Mouse (Mus musculus) forebrain, embryonic 12.5 days (tissue): ENCODE measurements around the gene Ccdc63. TPM values are rescaled to one million over a fixed set of nuclear protein-coding genes. Genes with fewer than 3 reads are reported as not detected.
"Not testable (repeated sequence)": the region's sequence is repeated elsewhere in the genome, so short reads cannot be mapped to it uniquely, and the experiment has no call there.

Experiments used
- ATAC-seq: fragments of 200-750 bp; cut with Nextera tagmentation; 2 replicates; pipeline ENCODE4 v1.8.0; 2017; ENCODE audit warnings: moderate TSS enrichment; ENCODE audit not compliant: low FRiP score
- H3K27ac ChIP-seq: fragments of 300-500 bp; sonication (generic); 2 replicates; pipeline ENCODE4 v1.5.1; 2016; ENCODE audit warnings: mild to moderate bottlenecking
- H3K27me3 ChIP-seq: fragments of 300-500 bp; sonication (generic); 2 replicates; pipeline ENCODE4 v1.6.1; 2016; ENCODE audit warnings: mild to moderate bottlenecking
- H3K36me3 ChIP-seq: fragments of 300-500 bp; sonication (generic); replicated peaks from 2 replicates; pipeline ENCODE4 v1.6.1; 2016; ENCODE audit warnings: mild to moderate bottlenecking
- H3K4me1 ChIP-seq: fragments of 300-500 bp; sonication (generic); 2 replicates; pipeline ENCODE4 v1.6.1; 2016
- H3K4me2 ChIP-seq: fragments of 300-500 bp; sonication (generic); 2 replicates; pipeline ENCODE4 v1.6.1; 2016; ENCODE audit warnings: mild to moderate bottlenecking, moderate library complexity
- H3K4me3 ChIP-seq: fragments of 300-500 bp; sonication (generic); replicated peaks from 2 replicates; pipeline ENCODE4 v1.5.1; 2016; ENCODE audit warnings: mild to moderate bottlenecking
- H3K9ac ChIP-seq: fragments of 300-500 bp; sonication (generic); 2 replicates; pipeline ENCODE4 v1.6.1; 2016; ENCODE audit warnings: mild to moderate bottlenecking
- H3K9me3 ChIP-seq: fragments of 300-500 bp; sonication (generic); 2 replicates; pipeline ENCODE4 v1.6.1; 2016
- WGBS: fragments of 180-500 bp; shearing (Covaris S2); methylation state at CpG from one replicate; pipeline ENCODE4 v1.1.7; 2016; 5-methylcytosine and 5-hydroxymethylcytosine counted together
- polyA plus RNA-seq: library from polyadenylated mRNA; unstranded; fragments of >200 nt; fragmentation: Nextera tagmentation; extraction: Ambion mirVana; gene quantifications from 2 replicates; pipeline ENCODE4 v1.2.1, GENCODE M21; 2016

The Ccdc63 gene
- polyA plus RNA-seq, 1 experiment from 2014 or later, result not detected

GRCm38 (mm10) chr5:122164011-122164410 lies 23.4 kb upstream of the Ccdc63 start:
- no peak overlapping the region for H3K4me3 ChIP-seq
- no peaks in the 10 kb centered on the region for H3K9me3 ChIP-seq
- no peaks in the 10 kb centered on the region for H3K27me3 ChIP-seq
- WGBS, result 90% methylated on average over 3 of the region's 3 CpGs
- peak overlapping the region; percentile 44 for H3K9ac ChIP-seq
- no peak overlapping the region for H3K4me2 ChIP-seq
- no peak for ATAC-seq
- 0 out of 2 replicates have a peak overlapping the region, but pooled peaks have one; percentile 13 for H3K27ac ChIP-seq
- H3K36me3 ChIP-seq, result peaks cover 66% of the 10 kb centered on the region
- peaks cover 85% of the 10 kb centered on the region for H3K4me1 ChIP-seq

- H3K4me3 ChIP-seq, result no peak overlapping the region
- no peak for ATAC-seq
- no peaks in the 10 kb centered on the region for H3K27me3 ChIP-seq
- peaks cover 58% of the 10 kb centered on the region for H3K36me3 ChIP-seq
- WGBS, result 70% methylated on average over 6 of the region's 6 CpGs
- H3K4me1 ChIP-seq, result peaks cover 85% of the 10 kb centered on the region
- no peak overlapping the region for H3K27ac ChIP-seq
- no peaks in the 10 kb centered on the region for H3K9me3 ChIP-seq
- no peak overlapping the region for H3K9ac ChIP-seq
- H3K4me2 ChIP-seq, result no peak overlapping the region
Measured at GRCm38 (mm10) chr5:122163194-122163593, 22.6 kb upstream of the Ccdc63 start.

- H3K27me3 ChIP-seq, result no peaks in the 10 kb centered on the region
- H3K4me3 ChIP-seq, result peak overlapping the region; percentile 91
- no peaks in the 10 kb centered on the region for H3K9me3 ChIP-seq
- peaks cover 28% of the 10 kb centered on the region for H3K36me3 ChIP-seq
- H3K9ac ChIP-seq, result peak overlapping the region; percentile 98
- peak overlapping the region; percentile 84 for H3K4me2 ChIP-seq
- ATAC-seq, result peak; percentile 56
- H3K27ac ChIP-seq, result peak overlapping the region; percentile 84
- H3K4me1 ChIP-seq, result peaks cover 59% of the 10 kb centered on the region
- 2% methylated on average over 41 of the region's 42 CpGs for WGBS
Measured at GRCm38 (mm10) chr5:122158557-122159515, 18.2 kb upstream of the Ccdc63 start.

- Histone ChIP-seq H3K9me3 (no peaks in the 10 kb centered on the region), H3K36me3 (peaks cover 20% of the 10 kb centered on the region), H3K27ac (peak within 1 kb of the TSS; percentile 84), H3K27me3 (no peaks in the 10 kb centered on the region), H3K4me2 (peak within 1 kb of the TSS; percentile 84), H3K4me1 (peaks cover 49% of the 10 kb centered on the region), H3K4me3 (peak within 1 kb of the TSS; percentile 91), H3K9ac (peak within 1 kb of the TSS; percentile 98)
- 1% methylated on average over 51 of the region's 54 CpGs for WGBS
- peak; percentile 94 for ATAC-seq
Measured at GRCm38 (mm10) chr5:122157827-122158381, 17.3 kb upstream of the Ccdc63 start, which contains the start of gene Ppp1cc. Gene Ppp1cc (plus strand): TSS chr5:122158278.

- H3K4me2 ChIP-seq, result no peak overlapping the region
- H3K9me3 ChIP-seq, result no peaks in the 10 kb centered on the region
- 85% methylated on average over 2 of the region's 2 CpGs for WGBS
- H3K27ac ChIP-seq, result no peak overlapping the region
- peaks cover 35% of the 10 kb centered on the region for H3K4me1 ChIP-seq
- no peak overlapping the region for H3K9ac ChIP-seq
- no peak for ATAC-seq
- H3K36me3 ChIP-seq, result peaks cover 8% of the 10 kb centered on the region; the same call in 1 of the 2 replicates
- no peak overlapping the region for H3K4me3 ChIP-seq
- no peaks in the 10 kb centered on the region for H3K27me3 ChIP-seq
Measured at GRCm38 (mm10) chr5:122156486-122156885, 15.9 kb upstream of the Ccdc63 start.

GRCm38 (mm10) chr5:122155613-122156012 lies 15.0 kb upstream of the Ccdc63 start:
- Histone ChIP-seq H3K9me3 (no peaks in the 10 kb centered on the region), H3K36me3 (no peaks in the 10 kb centered on the region), H3K4me1 (peaks cover 26% of the 10 kb centered on the region), H3K4me2 (no peak overlapping the region), H3K4me3 (no peak overlapping the region), H3K27me3 (no peaks in the 10 kb centered on the region), H3K27ac (no peak overlapping the region), H3K9ac (no peak overlapping the region)
- no peak for ATAC-seq

GRCm38 (mm10) chr5:122154782-122155181 lies 14.2 kb upstream of the Ccdc63 start:
- Histone ChIP-seq H3K4me2 (no peak overlapping the region), H3K27me3 (no peaks in the 10 kb centered on the region), H3K27ac (no peak overlapping the region), H3K4me3 (no peak overlapping the region), H3K9me3 (no peaks in the 10 kb centered on the region), H3K9ac (no peak overlapping the region), H3K36me3 (no peaks in the 10 kb centered on the region), H3K4me1 (peaks cover 18% of the 10 kb centered on the region)
- no peak for ATAC-seq
- 72% methylated on average over 3 of the region's 3 CpGs for WGBS

- no peaks in the 10 kb centered on the region for H3K36me3 ChIP-seq
Measured at GRCm38 (mm10) chr5:122154006-122154405, 13.4 kb upstream of the Ccdc63 start.

GRCm38 (mm10) chr5:122152508-122152907 lies 11.9 kb upstream of the Ccdc63 start:
- not testable (repeated sequence) for ATAC-seq, H3K9me3 ChIP-seq, H3K9ac ChIP-seq, H3K36me3 ChIP-seq, H3K27me3 ChIP-seq, H3K4me2 ChIP-seq, H3K4me3 ChIP-seq, H3K27ac ChIP-seq
- H3K4me1 ChIP-seq, result peaks cover 10% of the 10 kb centered on the region
- WGBS, result 93% methylated on average over 5 of the region's 5 CpGs

More at GRCm38 (mm10) chr5:122154006-122154405, 13.4 kb upstream of the Ccdc63 start:
- no peak overlapping the region for H3K4me2 ChIP-seq
- ATAC-seq, result no peak
- WGBS, result 32% methylated on average over 9 of the region's 14 CpGs
- no peak overlapping the region for H3K9ac ChIP-seq
- no peaks in the 10 kb centered on the region for H3K27me3 ChIP-seq
- H3K4me3 ChIP-seq, result no peak overlapping the region
- H3K4me1 ChIP-seq, result peaks cover 10% of the 10 kb centered on the region
- no peak overlapping the region for H3K27ac ChIP-seq
- H3K9me3 ChIP-seq, result no peaks in the 10 kb centered on the region

GRCm38 (mm10) chr5:122149259-122149658 lies 8.6 kb upstream of the Ccdc63 start:
- H3K4me1 ChIP-seq, result no peaks in the 10 kb centered on the region
- WGBS, result 63% methylated on average over 4 of the region's 4 CpGs
- H3K36me3 ChIP-seq, result no peaks in the 10 kb centered on the region
- H3K27me3 ChIP-seq, result no peaks in the 10 kb centered on the region
- H3K4me2 ChIP-seq, result no peak overlapping the region
- no peak overlapping the region for H3K9ac ChIP-seq
- no peak overlapping the region for H3K27ac ChIP-seq
- no peak for ATAC-seq
- H3K9me3 ChIP-seq, result no peaks in the 10 kb centered on the region
- no peak overlapping the region for H3K4me3 ChIP-seq

GRCm38 (mm10) chr5:122148107-122148506 lies 7.5 kb upstream of the Ccdc63 start:
- 52% methylated on average over 1 of the region's 1 CpGs for whole genome bisulfite sequencing
- H3K36me3 ChIP-seq, result no peaks in the 10 kb centered on the region

GRCm38 (mm10) chr5:122146609-122147008 lies 6.0 kb upstream of the Ccdc63 start:
- H3K4me2 ChIP-seq, result no peak overlapping the region
- H3K9ac ChIP-seq, result no peak overlapping the region
- 0 out of 2 replicates have a peak overlapping the region, but pooled peaks have one; percentile 42 for H3K27ac ChIP-seq
- H3K9me3 ChIP-seq, result no peaks in the 10 kb centered on the region
- H3K36me3 ChIP-seq, result no peaks in the 10 kb centered on the region
- no peaks in the 10 kb centered on the region for H3K4me1 ChIP-seq
- no peak for ATAC-seq
- no peaks in the 10 kb centered on the region for H3K27me3 ChIP-seq
- H3K4me3 ChIP-seq, result no peak overlapping the region

More at GRCm38 (mm10) chr5:122148107-122148506, 7.5 kb upstream of the Ccdc63 start:
- no peaks in the 10 kb centered on the region for H3K9me3 ChIP-seq
- no peak overlapping the region for H3K4me3 ChIP-seq
- no peaks in the 10 kb centered on the region for H3K27me3 ChIP-seq
- no peak overlapping the region for H3K4me2 ChIP-seq
- no peaks in the 10 kb centered on the region for H3K4me1 ChIP-seq
- ATAC-seq, result no peak
- no peak overlapping the region for H3K27ac ChIP-seq
- no peak overlapping the region for H3K9ac ChIP-seq
